Mouse (Mus musculus) E14TG2a.4 (cell line): ENCODE measurements around the gene Fam53b.

Source experiments
- CTCF ChIP-seq: conservative IDR thresholded peaks from 2 replicates; pipeline ENCODE4 v1.5.1; 2014; ENCODE audit warnings: low read length
- NANOG ChIP-seq: IDR thresholded peaks from 2 replicates; pipeline ENCODE4 v1.6.1; 2014; ENCODE audit warnings: borderline replicate concordance, low read length, mixed read lengths

DNA sequence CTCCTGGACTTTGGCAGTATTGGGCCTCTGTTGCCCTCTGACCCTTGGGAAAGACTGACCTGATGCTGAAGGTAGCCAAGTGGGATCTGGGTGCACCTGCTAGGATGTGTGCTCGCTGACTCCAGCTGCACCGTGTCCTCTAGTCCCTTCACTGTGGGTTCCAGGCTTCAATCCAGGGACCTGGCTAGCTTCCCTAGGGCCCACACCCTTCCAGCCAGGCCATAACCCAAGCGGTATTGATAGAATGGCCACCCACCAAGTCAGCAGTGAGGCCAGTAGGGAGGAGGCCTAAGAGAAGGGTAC, 142.9 kb downstream of the Fam53b start:
- TF ChIP-seq CTCF (no peak), NANOG (no peak)
